Mouse (Mus musculus) natural killer cell, adult 2 months (primary cell): ENCODE measurements around the gene Tcf7.

Experiments used
- DNase-seq, 2 experiments: peaks; one replicate each; pipeline ENCODE4 v3.0.0; 2022; ENCODE audit warnings: low spot score in 2 of 2

Tcf7 gene

DNA sequence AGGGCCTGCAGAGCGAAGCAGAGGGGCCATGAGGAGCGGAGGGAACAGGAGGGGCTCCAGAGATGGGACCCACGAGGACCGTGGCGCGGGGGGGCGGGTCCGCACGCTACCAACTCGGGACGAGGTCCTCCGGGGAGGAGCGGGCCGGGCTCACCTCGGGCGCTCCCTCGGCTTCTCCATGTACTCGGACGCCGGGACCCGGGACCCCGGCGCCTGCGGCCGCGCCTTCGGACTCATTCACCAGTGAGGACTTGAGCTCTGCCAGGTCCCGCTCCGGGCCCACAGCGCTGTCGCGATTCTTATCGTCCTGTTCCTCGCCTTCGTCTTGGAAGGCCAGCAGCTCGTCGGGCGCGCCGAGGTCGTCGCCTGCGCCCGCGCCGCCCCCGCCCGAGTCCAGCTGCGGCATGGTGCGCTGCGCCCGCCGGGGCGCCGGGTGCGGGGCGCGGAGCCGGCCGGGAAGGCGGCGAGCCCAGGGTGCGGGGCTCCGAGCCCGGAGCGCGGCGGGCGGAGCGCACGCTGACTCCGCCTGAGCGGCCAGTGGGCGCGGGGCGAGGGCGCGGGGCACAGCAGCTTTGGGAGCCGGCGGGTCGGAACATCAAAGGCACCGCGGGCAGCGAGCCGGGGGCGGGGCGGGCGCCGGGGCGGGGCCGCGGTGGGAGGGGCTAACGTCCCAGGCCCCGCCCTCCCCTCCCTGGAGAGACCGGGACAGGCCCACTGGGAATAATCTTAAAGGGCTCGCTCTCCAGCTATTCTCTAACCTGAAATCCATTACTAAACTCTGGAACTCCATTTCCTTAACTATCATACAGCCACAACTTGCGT is at the start of gene Tcf7:
Gene Tcf7 (minus strand): TSS at position 241 of the 822 bp plus-strand sequence.
- no peak for DNase-seq

DNA sequence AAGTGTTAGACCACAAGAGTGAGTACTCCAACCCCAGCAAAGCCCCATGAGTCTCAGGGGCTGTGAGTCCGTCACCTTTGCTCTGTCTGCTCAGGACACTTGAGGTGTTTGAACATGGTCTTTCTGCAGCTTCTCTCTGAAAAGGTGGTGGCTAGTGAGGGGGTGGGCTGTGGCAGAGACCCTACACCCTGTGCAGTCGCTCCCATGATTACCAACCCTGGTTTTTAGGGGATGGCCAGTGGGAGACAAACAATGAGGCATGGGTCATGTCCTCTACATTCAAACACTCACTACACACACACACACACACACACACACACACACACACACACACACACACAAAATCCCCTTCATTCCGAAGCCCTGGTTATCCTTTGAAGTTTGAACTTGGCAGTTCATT is 44.5 kb upstream of the Tcf7 start:
- DNase-seq: peak; percentile 49 to 75

DNA sequence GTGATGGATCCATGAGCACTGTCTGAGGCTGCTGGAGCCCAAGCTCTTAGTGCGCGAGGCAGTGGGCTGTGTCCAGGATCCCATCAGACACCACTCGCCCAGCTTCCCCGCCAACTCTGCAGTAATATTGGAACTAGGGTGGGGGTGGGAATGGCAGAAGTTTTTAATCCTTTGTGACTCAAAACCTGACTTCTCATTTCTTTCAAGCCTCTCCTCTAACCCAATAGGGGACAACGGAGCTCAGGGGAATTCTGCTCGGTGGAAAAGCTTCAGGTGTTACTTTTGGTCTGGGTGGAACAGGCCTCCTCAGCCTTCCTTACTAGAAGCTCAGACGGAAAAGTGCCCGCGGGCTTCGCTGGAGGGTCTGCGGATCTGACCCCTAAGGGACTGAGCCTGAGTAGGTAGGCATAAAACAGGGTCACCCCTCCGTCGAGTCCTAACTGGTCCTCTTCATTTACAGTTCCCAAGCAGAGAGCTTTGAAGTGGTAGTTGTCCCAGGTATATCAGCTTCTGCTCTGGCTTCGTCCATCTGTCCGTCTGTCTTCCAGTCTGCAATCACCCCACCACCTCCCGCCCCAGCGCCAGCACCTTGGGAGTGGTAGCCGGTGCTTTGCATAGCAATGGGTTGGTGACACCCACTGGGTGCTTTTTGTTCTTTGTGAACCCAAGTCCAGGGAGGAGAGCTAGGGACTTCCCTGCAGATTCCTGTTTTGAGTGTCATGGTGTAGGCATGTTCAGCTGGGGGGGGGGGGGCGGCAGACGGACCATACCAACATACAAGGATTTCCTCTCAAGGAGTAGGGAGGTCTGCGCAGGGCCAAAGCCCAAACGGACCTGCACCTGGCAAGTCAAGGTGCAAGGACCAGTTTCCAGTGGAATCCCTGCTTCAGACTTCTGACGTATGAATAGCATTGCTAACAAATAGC is 41.9 kb upstream of the Tcf7 start:
- DNase-seq: no peak

DNA sequence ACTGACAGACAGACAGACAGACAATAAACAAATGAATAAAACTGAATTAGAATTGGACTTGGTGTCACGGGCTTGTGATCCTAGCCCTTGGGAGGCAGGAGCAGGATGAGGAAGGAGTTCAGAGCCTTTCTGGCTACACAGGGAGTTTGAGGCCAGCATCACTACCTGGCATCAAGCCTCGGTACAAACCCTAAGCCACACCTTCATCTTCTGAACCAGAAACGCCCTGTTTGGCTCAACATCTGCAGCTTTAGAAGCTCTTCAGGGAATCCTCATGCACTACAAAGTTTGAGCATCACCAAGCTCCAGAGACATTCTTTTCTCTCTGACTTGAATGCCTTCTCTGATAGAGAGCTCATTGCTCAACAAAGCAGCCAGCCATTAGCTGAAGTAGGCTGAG is 38.7 kb upstream of the Tcf7 start:
- no peak for DNase-seq

DNA sequence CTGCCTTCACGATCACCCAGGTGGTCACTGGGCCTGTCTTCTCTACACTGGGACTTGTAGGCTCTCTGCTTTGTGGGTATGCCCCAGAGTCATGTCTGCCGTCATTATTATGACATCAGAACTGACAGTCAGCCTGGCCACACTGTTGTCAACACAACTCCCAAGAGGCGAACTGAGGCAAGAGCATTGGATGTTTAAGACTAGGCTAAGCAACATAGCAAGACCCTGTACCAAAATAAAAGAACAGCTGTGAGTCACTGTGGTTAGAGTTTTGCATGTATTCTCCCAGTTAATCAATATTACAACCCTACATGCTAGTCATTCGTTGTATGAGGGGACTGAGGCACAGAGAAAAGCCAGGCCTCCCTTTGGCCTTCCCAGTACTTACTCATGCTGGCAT is 37.7 kb upstream of the Tcf7 start:
- DNase-seq: no peak

DNA sequence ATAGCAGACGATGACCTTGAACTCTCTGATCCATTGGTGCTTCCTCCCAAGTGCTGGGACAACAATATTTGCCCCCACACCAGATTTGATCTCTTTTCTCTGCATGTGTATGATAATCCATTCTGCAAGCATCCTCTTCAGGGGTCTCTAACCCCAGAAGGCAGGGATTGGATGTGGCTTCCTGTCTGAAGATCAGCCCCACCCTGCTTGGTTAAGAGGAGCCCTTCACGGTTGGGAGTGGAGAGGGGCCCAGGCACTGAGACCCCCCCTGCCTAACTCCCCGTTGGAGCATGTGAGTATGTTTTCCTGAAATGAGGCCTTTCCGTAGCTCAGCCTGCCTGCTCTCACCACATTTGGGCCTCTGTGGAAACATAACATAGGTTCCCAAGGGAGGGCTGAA is 36.9 kb upstream of the Tcf7 start:
- no peak for DNase-seq

DNA sequence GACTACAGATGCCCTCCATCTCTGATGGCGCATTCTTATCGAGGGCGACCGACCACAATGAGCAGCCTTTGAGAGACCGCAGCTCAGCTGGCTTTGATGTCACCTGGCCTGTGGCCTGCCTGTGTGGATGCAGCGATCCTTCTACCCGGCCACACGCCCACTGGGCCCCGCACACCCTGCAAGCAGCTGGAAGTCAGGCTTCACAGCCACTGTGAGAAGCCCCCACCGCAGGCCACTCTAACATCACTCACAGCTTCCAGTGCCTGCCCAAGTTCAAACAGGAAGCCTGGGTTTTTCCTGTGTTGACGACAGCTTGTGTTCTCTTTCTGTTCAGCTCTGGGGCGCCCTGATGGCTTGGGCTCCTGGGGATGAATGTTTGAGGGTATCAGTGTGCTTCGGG is 35.6 kb upstream of the Tcf7 start:
- peak; percentile 85 to 93 for DNase-seq

DNA sequence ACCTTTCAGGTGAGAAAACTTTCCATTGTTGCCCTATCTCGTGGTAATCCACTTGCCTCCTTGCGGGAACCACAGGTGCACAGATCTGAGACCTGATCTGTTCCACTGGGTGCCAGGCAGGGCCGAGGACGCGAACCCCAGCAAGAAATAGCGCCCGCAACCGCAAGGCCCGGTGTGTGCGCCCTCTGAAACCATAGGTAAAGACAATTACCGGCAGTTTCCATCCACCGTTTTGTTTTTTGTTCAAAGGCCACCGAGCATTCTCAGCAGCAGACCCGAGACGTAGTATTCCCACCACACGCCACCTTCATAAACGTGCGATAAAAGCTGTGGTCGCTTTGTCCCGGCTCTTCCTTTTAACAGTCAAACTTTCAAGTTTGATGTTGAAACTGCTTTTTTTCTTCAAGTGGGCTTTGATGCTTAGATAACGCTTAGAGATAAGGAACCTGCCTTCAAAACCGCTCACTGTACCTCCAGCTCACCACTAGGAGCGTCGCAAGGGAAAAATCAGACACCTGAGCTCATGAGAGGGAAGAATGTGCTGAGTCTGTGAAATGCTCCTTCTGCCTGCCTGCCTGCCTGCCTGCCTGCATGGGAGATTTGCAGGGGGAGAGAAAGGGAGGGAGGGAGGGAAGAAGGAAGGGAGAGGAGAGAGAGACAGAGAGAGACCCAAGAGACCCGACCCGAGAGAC is 31.4 kb upstream of the Tcf7 start:
- DNase-seq: peak; percentile 63 to 72

DNA sequence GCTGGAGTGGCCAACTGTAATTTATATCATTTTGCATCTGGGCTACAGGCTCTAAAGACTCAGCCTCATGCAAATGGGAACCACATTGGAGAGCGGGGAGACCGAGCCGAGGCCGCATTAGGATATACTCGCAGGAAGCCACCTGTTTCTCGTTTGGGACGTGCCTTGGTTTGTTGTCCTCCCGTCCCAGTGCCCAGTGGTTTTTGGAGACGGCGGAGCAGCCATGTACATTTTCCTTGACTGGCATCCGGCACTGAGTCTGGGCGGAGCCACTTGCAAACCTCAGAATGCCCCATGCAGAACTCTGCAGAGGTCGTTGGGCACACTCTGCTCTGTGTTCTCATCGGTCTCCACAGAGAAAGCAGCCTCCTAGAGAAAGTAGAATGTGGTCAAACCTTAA is 27.9 kb upstream of the Tcf7 start:
- DNase-seq: no peak

DNA sequence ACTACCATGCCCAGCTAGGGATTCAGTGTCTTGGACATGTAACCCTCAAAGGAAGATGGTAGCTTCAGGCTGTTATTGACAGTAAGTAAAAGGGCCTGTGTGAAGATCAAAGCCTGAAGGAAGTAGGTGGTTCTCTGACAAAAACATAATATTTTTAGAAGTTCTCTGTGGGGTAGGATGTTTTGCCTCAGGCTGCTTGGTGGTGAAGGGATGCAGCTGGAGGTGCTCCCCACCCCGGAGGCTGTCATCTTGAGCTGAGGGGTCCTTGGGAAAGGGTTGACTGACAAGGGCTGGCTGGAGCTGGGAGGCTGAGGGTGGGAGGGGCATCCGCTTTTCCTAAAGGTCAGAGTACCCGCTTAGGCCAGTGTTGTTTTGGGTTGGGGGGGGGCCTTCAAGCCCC is 26.7 kb upstream of the Tcf7 start:
- DNase-seq: no peak

DNA sequence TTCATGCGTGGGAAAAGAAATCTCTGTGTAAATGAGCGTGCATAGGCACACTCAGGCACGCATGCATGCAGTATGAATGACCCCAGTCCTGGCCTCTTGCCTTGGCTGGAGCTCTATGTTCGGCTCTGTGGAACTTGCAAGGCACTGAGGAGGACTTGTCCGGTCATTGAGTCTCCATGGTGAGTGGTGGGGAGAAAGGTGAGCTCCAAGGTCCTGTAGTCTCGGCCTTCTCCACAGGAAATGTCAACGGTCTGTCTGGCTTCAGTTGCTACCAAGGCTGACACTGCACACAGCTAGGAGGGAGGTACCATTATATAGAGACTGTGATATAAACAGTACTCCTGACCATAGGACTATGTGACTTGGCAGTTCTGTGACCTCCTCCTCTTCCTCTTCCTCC is 23.6 kb upstream of the Tcf7 start:
- DNase-seq: no peak

DNA sequence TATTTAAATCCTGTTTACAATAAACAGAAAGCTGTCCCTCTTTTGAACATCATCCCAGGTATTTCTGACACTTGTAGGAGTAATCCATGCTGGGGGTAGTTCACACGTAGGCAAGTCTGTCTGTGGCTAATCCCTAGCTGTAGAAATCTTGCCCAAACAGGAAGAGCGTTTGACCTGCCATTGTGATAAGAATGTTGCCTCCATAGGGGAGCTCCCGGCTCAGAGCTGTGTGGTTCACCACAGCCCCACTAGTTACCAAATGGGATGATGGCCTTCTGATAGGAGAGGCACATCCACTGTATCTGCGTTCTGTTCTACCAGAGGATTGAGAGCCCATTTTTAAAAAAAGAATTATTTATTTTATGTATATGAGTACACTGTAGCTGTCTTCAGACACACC is 22.5 kb upstream of the Tcf7 start:
- no peak for DNase-seq

DNA sequence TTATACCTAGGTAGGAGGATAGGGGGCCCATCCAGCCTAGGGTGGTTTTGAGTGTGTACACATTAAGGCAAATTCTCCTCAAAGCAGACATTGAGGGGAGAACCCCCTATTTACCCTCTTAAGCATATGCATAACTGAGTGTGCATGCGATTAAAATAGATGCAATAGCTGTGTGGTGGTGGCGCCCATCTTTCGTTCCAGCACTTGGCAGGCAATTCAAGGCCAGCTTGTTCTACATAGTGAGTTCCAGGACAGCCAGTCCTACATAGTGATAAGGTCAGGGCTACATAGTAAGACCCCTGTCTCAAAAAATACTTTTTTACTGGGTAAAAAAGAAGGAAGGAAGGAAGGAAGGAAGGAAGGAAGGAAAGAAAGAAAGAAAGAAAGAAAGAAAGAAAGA is 19.9 kb upstream of the Tcf7 start:
- DNase-seq: no peak

DNA sequence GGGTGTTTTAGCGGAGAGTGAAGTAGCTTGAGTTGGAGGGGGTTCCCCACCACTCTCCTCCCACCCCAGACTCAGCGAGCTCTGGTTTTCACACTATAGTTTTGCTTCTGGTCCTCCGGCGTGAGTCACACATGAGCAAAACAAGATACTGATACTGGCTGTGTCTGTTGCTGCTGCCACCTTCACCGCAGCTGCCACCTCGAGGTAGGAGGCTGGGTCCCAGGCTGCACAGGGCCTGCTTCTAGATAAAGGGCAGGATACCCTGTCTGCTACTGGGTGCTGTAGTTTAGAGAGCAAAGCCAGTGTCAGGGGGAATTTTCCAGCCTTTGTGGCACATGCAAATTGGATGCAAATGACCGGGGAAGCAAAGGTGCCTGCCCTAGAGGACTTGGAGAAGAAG is 16.9 kb upstream of the Tcf7 start:
- peak; percentile 86 to 93 for DNase-seq

DNA sequence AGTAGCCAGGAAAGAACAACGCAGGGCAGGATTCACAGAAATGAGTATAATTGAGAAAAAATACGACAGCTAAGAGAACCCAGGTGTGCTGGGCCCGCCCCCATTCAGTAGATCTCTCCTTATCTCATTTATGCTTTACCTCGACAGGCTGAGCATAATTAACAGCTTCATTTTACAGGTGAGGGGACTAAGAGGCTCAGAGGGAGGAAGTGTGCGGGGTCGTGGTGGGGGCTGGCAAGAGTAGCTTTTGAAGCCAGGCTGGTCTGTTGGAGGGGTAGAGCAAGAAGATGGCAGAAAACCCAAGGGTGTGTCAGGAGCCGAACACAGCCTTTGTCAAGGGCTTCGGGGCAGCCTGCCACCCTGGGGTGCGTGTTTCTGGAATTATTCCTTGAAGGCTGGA is 16.1 kb upstream of the Tcf7 start:
- no peak for DNase-seq

DNA sequence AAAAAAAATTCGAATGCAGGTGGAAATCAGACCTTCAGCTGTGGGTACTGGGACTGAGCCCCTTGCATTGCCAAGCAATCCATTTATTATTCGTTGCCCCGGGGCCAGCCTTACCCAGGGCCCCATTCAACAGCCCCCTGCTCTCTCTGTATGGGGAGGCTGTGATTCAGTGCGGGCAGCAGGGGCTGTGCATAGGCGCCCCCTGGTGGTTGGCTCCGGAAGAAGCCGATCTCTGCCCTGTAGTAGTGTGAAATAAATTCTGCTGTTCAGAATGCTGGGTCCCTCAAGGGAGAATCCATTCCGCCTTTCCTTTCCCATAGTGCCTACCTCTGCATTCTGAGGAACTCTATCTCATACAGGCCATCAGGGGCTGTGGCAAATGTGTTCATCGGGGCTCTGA is 14.5 kb upstream of the Tcf7 start:
- peak; percentile 76 to 82 for DNase-seq

DNA sequence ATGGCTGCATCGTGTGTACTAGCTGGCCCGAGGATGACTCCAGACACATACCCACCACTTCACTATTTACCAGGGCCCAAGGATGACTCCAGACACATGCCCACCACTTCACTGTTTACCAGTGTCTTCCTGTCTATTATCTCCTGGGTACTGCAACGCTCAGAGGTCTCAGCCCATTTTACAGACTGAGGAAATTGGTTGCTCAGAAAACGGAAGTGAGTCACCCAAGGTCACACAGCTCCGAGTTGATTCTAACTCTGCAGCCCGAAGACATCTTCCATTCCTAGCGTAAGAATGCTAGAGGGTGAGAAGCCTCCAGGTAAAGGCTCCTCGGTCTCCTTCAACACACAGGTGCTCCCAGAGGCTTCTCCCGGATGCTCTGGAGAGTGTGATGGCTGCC is 11.3 kb upstream of the Tcf7 start:
- DNase-seq: no peak

DNA sequence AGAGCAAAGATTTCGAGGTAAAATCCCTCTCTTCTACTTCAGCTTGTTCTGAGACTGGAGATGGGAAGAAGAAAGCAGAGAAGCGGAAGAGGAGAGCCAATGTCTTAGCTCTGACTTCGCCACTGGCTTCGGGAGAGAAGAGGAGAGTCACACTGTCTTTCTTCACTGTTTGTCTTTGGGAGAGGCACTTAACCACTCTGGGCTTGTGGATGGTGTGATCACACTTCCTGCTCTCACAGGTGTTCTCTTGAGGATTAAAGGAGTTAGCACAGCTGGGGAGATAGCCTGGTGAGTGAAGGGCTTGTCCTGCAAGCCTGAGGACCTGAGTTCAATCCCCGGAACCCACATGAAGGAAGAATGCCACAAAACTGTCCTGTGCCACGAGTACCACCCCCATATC is 10.1 kb upstream of the Tcf7 start:
- DNase-seq: no peak

DNA sequence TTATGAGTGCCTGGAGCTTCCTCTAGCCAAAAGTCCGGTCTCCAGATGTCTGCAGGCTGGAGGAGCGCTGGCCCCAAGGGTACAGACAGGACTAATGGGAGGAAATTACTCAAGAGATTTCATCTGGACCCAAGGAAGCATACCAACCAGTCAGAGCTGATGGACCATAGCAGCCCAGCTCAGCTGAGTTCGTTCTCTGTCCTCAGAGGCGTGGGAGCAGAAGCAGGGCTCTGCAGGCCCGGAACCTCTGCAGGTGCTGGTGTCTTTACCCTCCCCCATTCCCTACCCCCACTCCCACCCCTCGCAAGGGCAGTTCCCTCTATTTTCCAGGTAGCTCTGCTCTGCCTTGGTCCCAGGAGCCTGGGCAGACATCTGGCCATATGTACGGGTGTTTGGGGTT is 9.5 kb upstream of the Tcf7 start:
- no peak for DNase-seq

DNA sequence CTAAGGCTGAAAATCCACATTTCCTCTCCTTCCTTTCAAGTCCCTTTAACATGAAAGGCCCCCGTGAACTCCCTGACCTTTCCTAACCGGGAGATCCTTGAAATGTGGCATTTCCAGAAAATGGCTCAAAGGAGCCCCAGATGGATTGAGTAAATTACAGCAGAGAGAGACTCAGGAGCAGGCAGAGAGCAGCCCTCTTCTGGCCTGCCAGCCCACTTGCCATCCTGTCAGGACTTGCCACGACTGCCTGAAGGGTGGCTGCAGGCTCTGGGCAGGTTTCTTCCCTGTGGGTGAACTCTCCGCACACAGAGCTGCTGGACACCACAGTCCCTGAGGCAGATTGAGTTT is 4.1 kb upstream of the Tcf7 start:
- no peak for DNase-seq

DNA sequence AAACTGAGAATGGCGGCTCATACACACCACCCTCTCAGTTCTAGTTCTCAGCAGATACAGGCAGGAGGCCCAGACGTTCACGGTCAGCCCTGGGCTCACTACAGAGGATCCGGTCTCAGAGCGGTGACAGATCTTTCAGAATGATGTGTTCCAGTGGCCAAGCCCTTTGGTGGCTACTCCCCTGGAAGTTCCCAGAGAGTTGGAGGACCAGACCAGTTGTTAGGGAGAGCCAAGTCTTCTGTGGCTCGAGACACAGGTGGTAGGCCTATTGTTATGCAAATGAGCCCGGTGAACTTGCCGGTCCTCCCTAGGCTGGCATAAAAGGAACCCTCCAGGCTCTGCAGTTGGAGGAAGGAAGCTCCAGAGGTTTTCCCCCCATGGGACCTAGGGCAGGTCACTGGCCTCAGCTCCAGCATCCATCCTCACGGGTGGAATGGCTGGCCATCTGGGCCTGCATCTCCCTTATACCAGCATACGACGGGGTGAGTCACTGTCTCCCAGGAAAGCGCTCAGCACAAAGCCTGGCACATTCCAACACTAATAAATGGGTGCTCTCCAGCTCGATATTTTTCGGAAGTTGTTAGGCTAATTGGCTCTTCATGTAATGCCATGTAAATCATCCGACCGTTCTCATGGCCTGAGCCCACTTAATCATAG is 3.6 kb upstream of the Tcf7 start:
- no peak for DNase-seq
